Mouse (Mus musculus) erythroblast, embryonic 14.5 days (primary cell): ENCODE measurements at regions not wholly inside any gene's neighbourhood (a gene's known extent, or its start where the extent isn't known, plus 50 kb on each side); places are given as distances from the start of the nearest gene placed in this dataset.

Experiments
- GATA1 ChIP-seq: IDR thresholded peaks from 2 replicates; pipeline ENCODE4 v1.6.1; 2012; ENCODE audit warnings: low read length, inconsistent platforms, mixed read lengths
- TAL1 ChIP-seq: IDR thresholded peaks from 3 replicates; pipeline ENCODE4 v1.6.1; 2012; ENCODE audit warnings: low read length, inconsistent platforms, mixed read lengths

DNA sequence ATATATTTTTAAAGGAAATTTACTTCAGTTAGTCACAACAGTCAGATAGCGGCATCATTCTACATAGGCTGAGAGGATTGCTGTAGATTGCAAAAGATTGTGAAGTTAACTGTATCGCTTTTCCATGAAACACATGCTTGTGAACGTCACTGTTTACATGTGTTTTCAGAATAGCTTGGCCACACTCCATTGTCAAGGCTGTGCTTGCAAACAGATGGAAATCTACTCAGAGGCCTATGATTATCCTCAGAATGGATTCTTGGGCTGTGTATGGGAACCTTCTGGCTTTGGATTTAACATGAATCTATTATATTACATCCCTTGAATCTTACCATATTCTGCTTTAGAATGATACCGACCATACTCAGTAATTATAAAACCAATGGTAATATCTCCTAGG lies 690.1 kb downstream of the Ttll7 start:
- TF ChIP-seq TAL1 (no peak), GATA1 (no peak)
